Mouse (Mus musculus) limb, embryonic 14.5 days (tissue): Measurements from ENCODE around the gene Rbm47. TPM values are rescaled to one million over a fixed set of nuclear protein-coding genes. Genes with fewer than 3 reads are reported as not detected.

Experiments used
- ATAC-seq: fragments of 200-750 bp; cut with Nextera tagmentation; 2 replicates; pipeline ENCODE4 v1.8.0; 2017; ENCODE audit warnings: low read depth, moderate number of reproducible peaks, moderate TSS enrichment; ENCODE audit not compliant: low FRiP score
- DNase-seq: peaks from one replicate; pipeline ENCODE4 v3.0.0-alpha.2; 2015; ENCODE audit warnings: low spot score
- H3K27ac ChIP-seq: fragments of 300-500 bp; sonication (generic); replicated peaks from 2 replicates; pipeline ENCODE4 v1.5.1; 2014; ENCODE audit warnings: low read depth, mild to moderate bottlenecking, low read length, moderate library complexity, mixed read lengths
- H3K27me3 ChIP-seq: fragments of 300-500 bp; sonication (generic); 2 replicates; pipeline ENCODE4 v1.6.1; 2014; ENCODE audit warnings: low read length, mixed read lengths; ENCODE audit not compliant: control insufficient read depth, insufficient read depth
- H3K36me3 ChIP-seq: fragments of 300-500 bp; sonication (generic); 2 replicates; pipeline ENCODE4 v1.6.1; 2014; ENCODE audit warnings: mild to moderate bottlenecking, low read length, moderate library complexity, mixed read lengths; ENCODE audit not compliant: control insufficient read depth, insufficient read depth
- H3K4me1 ChIP-seq: fragments of 300-500 bp; sonication (generic); 2 replicates; pipeline ENCODE4 v1.6.1; 2014; ENCODE audit warnings: antibody characterized with exemption, low read length, mixed read lengths; ENCODE audit not compliant: control insufficient read depth, insufficient read depth
- H3K4me2 ChIP-seq: fragments of 300-500 bp; sonication (generic); replicated peaks from 2 replicates; pipeline ENCODE4 v1.6.1; 2014; ENCODE audit warnings: low read depth, mild to moderate bottlenecking, low read length, moderate library complexity; ENCODE audit not compliant: severe bottlenecking
- H3K4me3 ChIP-seq: fragments of 300-500 bp; sonication (generic); replicated peaks from 2 replicates; pipeline ENCODE4 v1.5.1; 2014; ENCODE audit warnings: low read length
- H3K9ac ChIP-seq: fragments of 300-500 bp; sonication (generic); 2 replicates; pipeline ENCODE4 v1.6.1; 2014; ENCODE audit warnings: mild to moderate bottlenecking, low read depth, low read length, moderate library complexity; ENCODE audit not compliant: severe bottlenecking
- H3K9me3 ChIP-seq: fragments of 300-500 bp; sonication (generic); 2 replicates; pipeline ENCODE4 v1.6.1; 2016; ENCODE audit warnings: low read length; ENCODE audit not compliant: control insufficient read depth
- POLR2A ChIP-seq: fragments of 200-500 bp; IDR thresholded peaks from 2 replicates; pipeline ENCODE4 v1.8.0; 2012; ENCODE audit warnings: inconsistent platforms, mild to moderate bottlenecking, moderate library complexity, borderline replicate concordance; ENCODE audit not compliant: insufficient read depth, insufficient read length; ENCODE audit errors: extremely low read depth
- WGBS: fragments of 180-500 bp; shearing (Covaris S2); extraction: QIAGEN DNeasy Blood & Tissue Kit; methylation state at CpG from one replicate; pipeline ENCODE4 v1.1.7; 2014; 5-methylcytosine and 5-hydroxymethylcytosine counted together
- microRNA-seq: library from miRNA; unstranded; fragments of <30 nt; microRNA quantifications from one replicate; pipeline ENCODE4, GENCODE M21; 2016
- polyA plus RNA-seq, 2 experiments: library from polyadenylated mRNA; depleted of rRNA in 1 of 2; stranded (reverse) in 1 of 2; unstranded in 1 of 2; fragments of >200 nt; fragmentation: Nextera tagmentation in 1 of 2; extraction: Ambion mirVana in 1 of 2; gene quantifications; 2 replicates each; pipeline versions ENCODE4 v1.2.1 to v1.2.3; 2012 to 2014

The Rbm47 gene
- polyA plus RNA-seq, 2 experiments: 2.5 to 5.2 TPM

DNA sequence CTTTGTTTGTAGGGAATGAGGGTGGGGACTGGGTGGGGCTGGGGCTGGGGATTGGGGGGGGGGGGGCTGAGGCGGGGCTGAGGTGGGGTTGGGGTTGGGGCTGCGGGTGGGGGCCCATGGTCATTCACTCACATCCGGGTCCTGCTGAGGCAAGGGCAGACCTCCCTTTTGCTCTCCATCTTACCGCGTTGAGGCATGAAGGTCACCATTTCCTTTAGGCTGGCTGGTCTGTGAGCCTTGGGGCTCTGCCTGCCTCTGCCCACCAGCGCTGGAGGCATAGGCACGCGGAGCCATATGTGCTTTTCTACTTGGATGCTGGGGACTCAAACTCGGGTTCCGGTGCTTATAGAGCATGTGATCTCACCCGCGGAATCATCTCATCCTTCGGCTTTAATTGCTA lies 197.2 kb downstream of the Rbm47 start:
- H3K4me1 ChIP-seq: no peaks in the 10 kb centered on the region
- WGBS: 88% methylated on average over 13 of the region's 13 CpGs
- no peaks in the 10 kb centered on the region for H3K36me3 ChIP-seq
- no peak overlapping the region for H3K4me2 ChIP-seq
- H3K9ac ChIP-seq: no peak overlapping the region
- ATAC-seq: no peak
- H3K27me3 ChIP-seq: no peaks in the 10 kb centered on the region
- H3K27ac ChIP-seq: no peak overlapping the region
- no peak overlapping the region for H3K4me3 ChIP-seq
- DNase-seq: no peak
- no peaks in the 10 kb centered on the region for H3K9me3 ChIP-seq
- no peak for TF ChIP-seq POLR2A

DNA sequence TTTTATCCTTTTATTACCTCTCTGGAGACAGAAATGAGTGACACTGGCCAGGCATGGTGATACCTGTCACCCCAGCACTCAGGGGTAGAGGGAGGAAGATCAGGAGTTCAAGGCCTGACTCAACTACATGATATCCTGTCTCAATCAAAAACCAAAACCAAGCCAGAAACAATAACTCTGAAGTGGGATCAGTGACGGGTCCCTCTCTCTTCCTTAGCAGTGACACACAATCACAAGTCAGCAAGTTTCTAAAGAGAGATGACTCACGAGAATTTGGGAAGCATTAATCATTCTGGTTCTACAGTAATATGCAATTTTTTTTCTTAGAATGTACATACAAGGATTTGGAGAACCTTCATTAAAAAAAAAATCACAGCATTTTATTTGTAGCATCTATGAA lies 199.7 kb downstream of the Rbm47 start:
- Histone ChIP-seq H3K4me3 (no peak overlapping the region), H3K27me3 (no peaks in the 10 kb centered on the region), H3K36me3 (no peaks in the 10 kb centered on the region), H3K9me3 (no peaks in the 10 kb centered on the region), H3K4me1 (no peaks in the 10 kb centered on the region), H3K27ac (no peak overlapping the region), H3K9ac (no peak overlapping the region), H3K4me2 (no peak overlapping the region)
- 73% methylated on average over 2 of the region's 2 CpGs for WGBS
- ATAC-seq: no peak
- DNase-seq: no peak
- TF ChIP-seq POLR2A: no peak

DNA sequence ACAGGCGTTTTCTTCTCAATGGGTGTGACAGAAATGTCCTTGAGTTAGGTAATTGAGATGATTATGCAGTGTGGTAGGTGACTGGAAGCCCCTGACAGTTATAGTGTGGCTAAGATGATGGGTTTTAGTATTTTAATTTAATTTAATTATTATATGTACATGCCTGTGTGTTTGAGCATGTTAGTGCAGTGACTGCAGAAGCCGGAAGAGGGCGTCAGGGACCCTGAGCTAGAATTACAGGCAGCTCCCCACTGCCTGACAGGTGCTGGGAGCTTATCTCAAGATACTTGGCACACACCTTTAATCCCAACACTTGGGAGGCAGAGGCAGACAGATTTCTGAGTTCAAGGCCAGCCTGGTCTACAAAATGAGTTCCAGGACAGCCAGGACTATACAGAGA lies 204.9 kb downstream of the Rbm47 start:
- no peak for DNase-seq
- Histone ChIP-seq H3K27me3 (no peaks in the 10 kb centered on the region), H3K4me3 (no peak overlapping the region), H3K4me2 (no peak overlapping the region), H3K36me3 (no peaks in the 10 kb centered on the region), H3K4me1 (peaks cover 4% of the 10 kb centered on the region; the same call in 1 of the 2 replicates), H3K9me3 (no peaks in the 10 kb centered on the region), H3K9ac (no peak overlapping the region), H3K27ac (no peak overlapping the region)
- no peak for ATAC-seq
- TF ChIP-seq POLR2A: no peak
- WGBS: 89% methylated on average over 3 of the region's 3 CpGs

DNA sequence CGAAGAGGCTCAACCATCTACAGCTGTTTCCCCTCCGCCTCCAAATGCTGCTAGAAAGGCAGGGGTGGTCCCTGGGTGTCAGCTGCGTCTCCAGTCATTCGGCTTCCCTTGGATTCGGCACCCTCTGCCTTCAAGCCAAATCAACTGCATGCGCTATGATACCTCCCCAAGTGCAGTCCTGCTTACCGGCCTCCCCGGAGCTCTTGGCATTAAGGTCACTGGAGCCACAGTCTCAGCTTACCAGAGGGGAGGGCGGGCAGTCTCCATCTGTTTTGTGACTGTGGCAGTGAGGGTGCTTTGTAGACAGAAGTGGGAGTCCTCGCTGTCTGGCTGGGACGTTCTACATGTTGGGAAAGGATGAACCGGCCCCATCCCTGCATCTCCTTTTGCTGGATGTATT lies 205.8 kb downstream of the Rbm47 start:
- Histone ChIP-seq H3K27me3 (no peaks in the 10 kb centered on the region), H3K36me3 (no peaks in the 10 kb centered on the region), H3K9me3 (no peaks in the 10 kb centered on the region), H3K27ac (no peak overlapping the region), H3K4me2 (no peak overlapping the region), H3K9ac (no peak overlapping the region), H3K4me3 (no peak overlapping the region), H3K4me1 (peaks cover 4% of the 10 kb centered on the region; the same call in 1 of the 2 replicates)
- DNase-seq: no peak
- TF ChIP-seq POLR2A: no peak
- no peak for ATAC-seq
- WGBS: 56% methylated on average over 12 of the region's 12 CpGs

Small RNAs within 50 kb of the gene (microRNA-seq; reads per million reads assigned to microRNA genes)
- not detected for gene Gm25952

Other genes starting within 250 kb of the Rbm47 start
- 0.45 and 0.69 TPM in 2 replicates for gene Chrna9, start 238.2 kb downstream of the Rbm47 start, polyA plus RNA-seq (2012; rRNA removed)
- 0.33 TPM in 1 of 2 replicates, not detected in the other for gene Chrna9, start 238.2 kb downstream of the Rbm47 start, polyA plus RNA-seq (2014; fragmentation: Nextera tagmentation; extraction: Ambion mirVana)
- gene 9130230L23Rik, start 168.8 kb downstream of the Rbm47 start, polyA plus RNA-seq (2012; rRNA removed): 0.04 TPM in 1 of 2 replicates, not detected in the other
- not detected in 2 replicates for gene 9130230L23Rik, start 168.8 kb downstream of the Rbm47 start, polyA plus RNA-seq (2014; fragmentation: Nextera tagmentation; extraction: Ambion mirVana)
- gene Nsun7, start 86.8 kb upstream of the Rbm47 start, polyA plus RNA-seq (2012; rRNA removed): 2.2 and 2.4 TPM in 2 replicates
- 0.33 and 0.80 TPM in 2 replicates for gene Nsun7, start 86.8 kb upstream of the Rbm47 start, polyA plus RNA-seq (2014; fragmentation: Nextera tagmentation; extraction: Ambion mirVana)